Mouse (Mus musculus) T-helper 1 cell (primary cell): Measurements from ENCODE around the gene Med6.

Source experiments
- in situ Hi-C: fragments of 300-600 bp; cut with MboI, MseI; formaldehyde crosslinking; loops from one replicate; pipeline ENCODE4 v1.15.1; 2025; ENCODE audit warnings: high pct_unique_total_duplicates

The Med6 gene

DNA sequence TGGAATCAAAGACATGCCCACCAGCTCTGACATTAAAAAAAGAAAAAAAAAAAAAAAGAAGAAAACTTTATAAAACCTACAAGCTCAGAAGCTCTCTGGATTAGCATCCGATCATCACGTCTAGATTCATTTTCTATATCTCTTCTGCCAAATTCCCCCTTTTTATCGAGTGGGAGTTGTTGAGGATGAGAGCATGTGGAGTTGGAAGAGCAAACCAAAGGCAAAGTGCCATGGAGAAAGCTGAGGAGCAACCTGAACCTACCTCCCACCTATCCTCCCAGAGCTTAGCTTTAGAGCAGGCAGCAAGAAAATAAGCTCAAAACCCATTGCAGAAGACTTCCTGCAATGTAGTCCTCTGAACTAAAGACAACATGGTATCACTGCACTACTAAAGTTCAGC is 30.6 kb downstream of the Med6 start:
- in situ Hi-C loops, result no loop called here

DNA sequence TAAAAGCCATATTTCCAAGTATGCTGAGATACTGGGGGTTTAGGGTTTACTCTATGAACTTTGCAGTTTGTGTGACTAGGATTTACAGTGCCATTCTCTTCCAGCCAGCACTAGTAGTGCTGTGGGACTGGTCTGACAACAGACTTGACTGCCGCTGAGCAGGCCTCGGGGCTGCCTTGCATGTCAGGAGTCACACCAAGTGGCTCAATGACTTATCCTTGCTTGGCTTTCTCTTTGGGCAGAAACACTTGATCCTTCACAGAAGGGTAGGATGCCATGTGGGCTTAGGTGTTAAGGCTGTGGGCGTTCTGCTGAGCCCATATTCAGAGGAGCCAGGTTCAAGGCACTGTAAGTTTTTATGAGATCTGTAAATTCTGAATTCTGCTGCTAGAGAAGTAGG is 45.5 kb downstream of the Med6 start:
- in situ Hi-C loops, result no loop called here

DNA sequence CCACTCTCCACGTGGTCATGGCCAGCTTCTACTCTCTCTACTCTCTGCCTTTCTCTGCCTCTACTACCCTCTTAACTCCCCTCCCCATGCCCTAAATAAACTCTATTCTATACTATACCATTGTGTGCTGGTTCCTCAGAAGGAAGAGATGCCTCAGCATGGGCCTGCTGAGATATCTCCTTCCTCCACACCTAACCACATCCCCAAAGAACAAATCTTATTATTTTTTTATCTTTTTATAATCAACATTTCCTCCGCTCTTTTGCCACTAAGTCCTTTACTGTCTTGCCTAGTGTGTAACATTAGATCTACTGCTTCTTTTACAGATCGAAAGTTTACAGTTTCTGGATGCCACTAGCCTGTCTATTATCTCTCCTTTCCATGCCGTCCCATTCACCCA is 47.6 kb downstream of the Med6 start:
- in situ Hi-C loops, result no loop called here

DNA sequence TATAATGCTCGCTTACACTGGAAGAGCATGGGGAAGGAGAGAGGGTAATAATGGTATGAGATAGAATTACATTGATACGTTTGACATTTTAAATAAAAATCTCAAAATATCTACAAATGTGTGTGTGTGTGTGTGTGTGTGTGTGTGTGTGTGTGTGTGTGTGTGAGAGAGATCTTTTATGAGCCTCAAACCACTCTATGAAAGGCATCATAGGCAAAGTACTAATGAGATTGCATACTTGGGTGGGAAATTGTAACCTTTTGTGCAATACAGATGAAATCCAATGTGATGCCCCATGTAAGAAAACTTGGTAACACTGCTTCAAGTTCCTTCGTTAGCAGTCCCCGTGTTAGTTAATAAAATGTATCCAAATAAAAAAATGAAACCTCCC is 61.8 kb downstream of the Med6 start:
- in situ Hi-C loops, result loop anchor here (5.0 kb wide), 1 partner anchor 46 kb away; the partner anchor contains the start of gene Cox16

DNA sequence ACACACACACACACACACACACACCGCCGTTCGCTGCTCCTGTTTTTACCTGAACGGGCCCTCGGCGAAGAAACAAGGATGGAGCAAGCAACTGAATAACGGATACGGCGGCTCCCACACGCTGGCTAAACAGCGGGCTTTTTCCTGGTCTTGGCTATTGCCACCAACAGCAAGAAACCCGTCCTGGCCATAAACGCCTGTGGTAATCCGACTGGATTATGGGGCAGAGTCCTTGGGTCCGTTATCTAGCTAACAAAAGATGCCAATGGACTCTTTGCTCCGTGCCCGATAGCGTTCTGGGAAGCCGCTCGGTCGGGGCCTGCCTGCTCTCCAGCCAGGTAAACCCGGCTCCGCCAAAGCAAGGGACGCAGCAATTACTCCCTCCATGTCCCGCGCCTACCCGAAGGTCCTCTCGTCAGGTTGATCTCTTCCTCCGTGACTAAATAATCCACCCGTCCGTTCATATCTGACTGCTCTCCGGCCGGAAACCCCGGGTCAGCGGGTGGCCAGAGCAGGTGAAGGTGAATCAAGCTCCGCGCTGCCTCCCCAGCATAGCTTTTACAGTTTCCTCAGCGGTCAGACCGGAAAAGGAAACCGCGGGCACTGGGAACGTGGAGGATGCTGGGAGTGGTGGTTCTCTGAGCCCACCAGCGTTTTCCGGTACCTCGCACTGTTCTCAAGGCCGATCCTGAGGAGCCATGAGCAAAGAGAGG is 62.3 kb downstream of the Med6 start, which contains the start of the genes Gm20498 and Synj2bp:
Gm20498 (minus strand) TSS at position 590 of the 713 bp plus-strand sequence.
Synj2bp (minus strand) TSS at position 596 of the 713 bp plus-strand sequence.
- in situ Hi-C loops, result loop anchor here (5.0 kb wide), 1 partner anchor 45 kb away; the partner anchor contains the start of gene Cox16

DNA sequence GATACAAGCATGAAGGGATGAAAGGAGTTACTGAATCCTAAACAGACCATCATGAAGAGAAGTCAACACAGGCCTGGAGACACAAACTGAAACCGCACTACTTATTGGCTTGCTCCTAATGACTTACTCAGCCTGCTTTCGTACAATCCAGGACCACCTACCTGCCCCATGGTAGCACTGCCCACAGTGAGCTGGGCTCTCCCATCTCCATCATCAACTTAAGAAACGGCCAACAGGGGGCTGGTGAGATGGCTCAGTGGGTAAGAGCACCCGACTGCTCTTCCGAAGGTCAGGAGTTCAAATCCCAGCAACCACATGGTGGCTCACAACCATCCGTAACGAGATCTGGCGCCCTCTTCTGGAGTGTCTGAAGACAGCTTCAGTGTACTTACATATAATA is 64.2 kb downstream of the Med6 start:
- in situ Hi-C loops, result loop anchor here (5.0 kb wide), 1 partner anchor 43 kb away; the partner anchor contains the start of gene Cox16
